Mouse (Mus musculus) liver, adult 2 months (tissue): ENCODE data around the gene Cox5b.

Source experiments
- CTCF ChIP-seq: fragments of 200-500 bp; IDR thresholded peaks from 2 replicates; pipeline ENCODE4 v1.5.1; 2011; ENCODE audit warnings: low read depth, low read length, control low read depth
- POLR2A ChIP-seq: fragments of 200-500 bp; IDR thresholded peaks from 2 replicates; pipeline ENCODE4 v1.6.1; 2011; ENCODE audit warnings: low read length, control low read depth; ENCODE audit not compliant: insufficient read depth; ENCODE audit errors: extremely low read depth

GRCm38 (mm10) chr1:36644615-36645007, 46.6 kb upstream of the Cox5b start:
- no peak for TF ChIP-seq POLR2A
- TF ChIP-seq CTCF: no peak
